Mouse (Mus musculus) embryonic facial prominence, embryonic 13.5 days (tissue): ENCODE measurements around the gene Hs3st3a1. TPM values are rescaled to one million over a fixed set of nuclear protein-coding genes. Genes with fewer than 3 reads are reported as not detected.
A peak's percentile ranks its signal among the peaks of the same experiment; 100 is the strongest.

ENCODE experiments used
- ATAC-seq: fragments of 200-750 bp; cut with Nextera tagmentation; 2 replicates; pipeline ENCODE4 v1.8.0; 2017; ENCODE audit warnings: low read depth; ENCODE audit not compliant: insufficient number of reproducible peaks, insufficient read depth, low FRiP score, low TSS enrichment
- H3K27ac ChIP-seq: fragments of 300-500 bp; sonication (generic); 2 replicates; pipeline ENCODE4 v1.5.1; 2015; ENCODE audit warnings: moderate library complexity, mild to moderate bottlenecking, inconsistent platforms
- H3K27me3 ChIP-seq: fragments of 300-500 bp; sonication (generic); 2 replicates; pipeline ENCODE4 v1.6.1; 2015; ENCODE audit warnings: mild to moderate bottlenecking, inconsistent platforms
- H3K36me3 ChIP-seq: fragments of 300-500 bp; sonication (generic); 2 replicates; pipeline ENCODE4 v1.6.1; 2015; ENCODE audit warnings: mild to moderate bottlenecking, inconsistent platforms
- H3K4me1 ChIP-seq: fragments of 300-500 bp; sonication (generic); 2 replicates; pipeline ENCODE4 v1.6.1; 2015; ENCODE audit warnings: inconsistent platforms
- H3K4me2 ChIP-seq: fragments of 300-500 bp; sonication (generic); 2 replicates; pipeline ENCODE4 v1.6.1; 2015; ENCODE audit warnings: moderate library complexity, mild to moderate bottlenecking, inconsistent platforms
- H3K4me3 ChIP-seq: fragments of 300-500 bp; sonication (generic); 2 replicates; pipeline ENCODE4 v1.5.1; 2015; ENCODE audit warnings: mild to moderate bottlenecking, inconsistent platforms
- H3K9ac ChIP-seq: fragments of 300-500 bp; sonication (generic); 2 replicates; pipeline ENCODE4 v1.6.1; 2015; ENCODE audit warnings: mild to moderate bottlenecking, inconsistent platforms
- H3K9me3 ChIP-seq: fragments of 300-500 bp; sonication (generic); 2 replicates; pipeline ENCODE4 v1.6.1; 2016; ENCODE audit warnings: inconsistent platforms
- WGBS: fragments of 180-500 bp; shearing (Covaris S2); methylation state at CpG from one replicate; pipeline ENCODE4 v1.1.7; 2015; ENCODE audit warnings: mixed read lengths; 5-methylcytosine and 5-hydroxymethylcytosine counted together
- polyA plus RNA-seq: library from polyadenylated mRNA; unstranded; fragments of >200 nt; fragmentation: Nextera tagmentation; extraction: Ambion mirVana; gene quantifications from 2 replicates; pipeline ENCODE4 v1.2.1, GENCODE M21; 2015

The Hs3st3a1 gene
- polyA plus RNA-seq, 1 experiment from 2014 or later, result 3.7 TPM

DNA sequence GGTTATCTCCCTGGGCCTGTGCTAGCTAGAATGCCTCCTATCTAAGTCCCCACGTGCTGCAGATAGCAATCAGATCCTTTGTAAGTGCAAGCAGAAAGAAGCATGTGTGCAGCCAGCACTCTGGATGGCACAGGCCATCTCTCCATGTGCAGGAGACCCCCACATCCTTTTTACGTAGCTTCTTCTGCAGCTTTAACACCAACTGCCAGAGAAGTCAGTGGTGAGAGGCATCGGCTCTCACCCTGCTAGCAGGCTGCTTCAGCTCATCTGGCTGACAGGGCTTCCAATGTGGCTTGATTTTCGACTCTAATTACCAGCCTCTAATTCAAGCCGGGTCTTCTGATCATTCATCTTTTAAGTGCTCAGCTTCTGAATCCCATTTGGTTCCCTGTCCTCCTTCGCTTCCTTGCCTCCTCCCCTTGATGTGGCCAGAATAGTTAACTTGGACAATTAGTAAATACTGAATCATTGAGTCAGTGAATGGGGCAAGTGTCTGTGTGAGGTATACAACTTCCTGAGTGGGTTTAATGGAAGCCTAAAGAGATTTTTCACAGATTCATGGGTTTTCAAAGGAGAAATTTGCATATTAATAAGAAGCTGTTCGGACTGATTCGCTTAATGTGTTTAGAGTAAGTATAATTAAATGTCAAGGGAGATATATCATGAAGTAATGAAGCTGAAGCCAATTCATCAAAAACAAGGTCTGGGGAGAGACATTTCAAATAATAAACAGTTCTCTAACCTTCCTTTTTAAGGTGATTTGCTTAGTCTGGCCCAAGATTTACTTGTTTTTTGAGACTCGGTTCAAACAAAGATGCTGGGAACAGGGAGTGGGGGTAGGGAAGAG is 54.7 kb downstream of the Hs3st3a1 start:
- Histone ChIP-seq H3K36me3 (no peaks in the 10 kb centered on the region), H3K4me3 (no peak overlapping the region), H3K9me3 (no peaks in the 10 kb centered on the region), H3K9ac (0 out of 2 replicates have a peak overlapping the region, but pooled peaks have one; percentile 0), H3K4me2 (no peak overlapping the region), H3K4me1 (peaks cover 13% of the 10 kb centered on the region), H3K27ac (no peak overlapping the region), H3K27me3 (no peaks in the 10 kb centered on the region)
- ATAC-seq, result no peak
- 43% methylated on average over 9 of the region's 9 CpGs for WGBS

DNA sequence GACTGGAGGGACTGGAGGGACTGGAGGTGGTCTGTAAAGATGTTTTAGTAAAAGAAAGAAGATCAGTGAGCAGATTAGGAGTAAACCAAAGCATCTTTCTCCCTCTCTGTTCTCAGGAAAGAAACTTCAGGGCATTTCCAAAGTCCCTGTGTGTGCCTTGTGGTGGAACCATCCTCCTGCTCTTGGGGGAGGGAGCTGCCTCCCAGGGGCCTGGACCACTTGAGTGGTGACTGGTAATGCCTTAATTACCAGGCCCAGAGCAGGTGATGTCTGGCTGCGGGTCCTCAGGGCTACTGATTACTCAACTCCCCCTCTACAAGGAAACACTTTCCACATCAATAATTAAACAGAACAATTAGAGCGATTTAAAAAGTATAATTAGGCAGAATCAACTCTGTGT is 59.3 kb downstream of the Hs3st3a1 start:
- H3K9ac ChIP-seq, result no peak overlapping the region
- no peak overlapping the region for H3K4me3 ChIP-seq
- ATAC-seq, result no peak
- H3K4me2 ChIP-seq, result no peak overlapping the region
- 41% methylated on average over 2 of the region's 2 CpGs for WGBS
- no peaks in the 10 kb centered on the region for H3K9me3 ChIP-seq
- H3K4me1 ChIP-seq, result peaks cover 7% of the 10 kb centered on the region; the same call in 1 of the 2 replicates
- H3K27ac ChIP-seq, result no peak overlapping the region
- H3K36me3 ChIP-seq, result no peaks in the 10 kb centered on the region
- H3K27me3 ChIP-seq, result no peaks in the 10 kb centered on the region

DNA sequence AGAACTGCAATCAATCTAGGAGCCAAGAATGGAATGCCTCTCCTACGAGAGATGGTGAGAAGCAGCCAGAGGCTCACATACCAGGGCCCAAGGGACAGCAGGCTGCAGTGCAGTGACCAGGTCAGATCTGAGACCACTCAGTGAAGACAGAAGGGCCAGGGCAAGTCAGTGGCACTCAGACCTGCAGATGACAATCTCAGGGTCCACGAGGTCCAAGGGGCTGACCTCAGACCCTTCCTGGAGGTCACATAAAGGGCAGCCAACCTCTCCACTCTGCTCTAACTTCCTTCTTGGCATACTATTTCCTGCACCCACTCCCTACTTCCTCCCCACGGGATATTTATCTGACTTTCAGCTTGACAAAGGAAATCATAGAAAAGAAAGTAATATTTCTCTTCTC is 60.8 kb downstream of the Hs3st3a1 start:
- WGBS, result 24% methylated on average over 3 of the region's 3 CpGs
- Histone ChIP-seq H3K9ac (no peak overlapping the region), H3K4me1 (peaks cover 2% of the 10 kb centered on the region; the same call in 1 of the 2 replicates), H3K36me3 (no peaks in the 10 kb centered on the region), H3K4me3 (no peak overlapping the region), H3K27me3 (no peaks in the 10 kb centered on the region), H3K4me2 (no peak overlapping the region), H3K27ac (no peak overlapping the region), H3K9me3 (no peaks in the 10 kb centered on the region)
- ATAC-seq, result no peak

DNA sequence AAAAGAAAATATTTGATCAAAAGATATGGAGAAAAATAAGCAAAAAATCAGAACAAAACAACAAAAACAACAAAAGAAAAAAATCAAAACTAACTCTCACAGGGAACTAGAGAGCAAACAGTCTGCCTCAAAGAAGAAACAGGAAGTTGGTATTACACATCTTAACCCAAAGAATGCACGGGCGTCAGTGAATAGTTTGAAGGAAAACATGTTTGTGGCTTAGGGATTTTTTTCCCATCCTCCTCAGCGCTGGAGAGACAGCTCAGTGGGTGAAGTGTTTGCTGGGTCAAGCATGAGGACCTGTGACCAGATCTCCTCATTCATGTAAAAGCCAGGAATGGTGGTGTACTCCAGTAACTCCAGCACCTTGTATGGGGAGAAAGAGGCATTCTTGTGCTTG is 61.5 kb downstream of the Hs3st3a1 start:
- no peaks in the 10 kb centered on the region for H3K36me3 ChIP-seq
- H3K4me3 ChIP-seq, result no peak overlapping the region
- H3K9me3 ChIP-seq, result no peaks in the 10 kb centered on the region
- ATAC-seq, result no peak
- no peak overlapping the region for H3K27ac ChIP-seq
- H3K9ac ChIP-seq, result no peak overlapping the region
- peaks cover 2% of the 10 kb centered on the region; the same call in 1 of the 2 replicates for H3K4me1 ChIP-seq
- H3K27me3 ChIP-seq, result no peaks in the 10 kb centered on the region
- H3K4me2 ChIP-seq, result no peak overlapping the region
- 34% methylated on average over 3 of the region's 3 CpGs for WGBS

DNA sequence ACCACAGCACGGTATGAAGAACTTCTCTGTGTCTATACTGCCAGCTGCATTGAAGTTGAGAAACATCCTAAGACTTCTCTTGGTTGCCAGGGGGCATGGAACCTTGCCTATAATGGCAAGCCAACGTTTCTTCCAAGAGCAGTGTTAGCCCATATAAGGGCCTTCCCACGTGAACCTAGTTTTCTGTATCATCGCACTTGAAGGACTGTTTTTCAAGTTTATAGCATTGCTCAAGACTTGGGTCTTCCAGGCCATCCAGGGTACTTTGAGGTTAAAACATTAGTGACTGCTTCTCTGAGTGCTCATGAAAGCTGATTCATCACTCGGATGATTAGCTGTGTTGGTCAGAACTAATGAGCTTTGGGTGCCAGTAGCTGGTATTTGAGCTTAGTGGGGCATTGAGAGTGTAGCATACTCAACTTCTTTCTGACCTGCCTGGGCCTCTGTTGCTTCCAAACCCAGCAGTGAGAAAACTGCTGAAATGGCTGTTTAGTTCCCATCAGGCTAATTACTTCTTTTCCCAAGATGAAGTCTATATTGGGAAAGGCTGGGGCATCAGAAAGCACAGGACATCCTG is 65.5 kb downstream of the Hs3st3a1 start:
- Histone ChIP-seq H3K9ac (no peak overlapping the region), H3K27ac (no peak overlapping the region), H3K9me3 (peaks cover 6% of the 10 kb centered on the region), H3K4me2 (no peak overlapping the region), H3K4me1 (peaks cover 2% of the 10 kb centered on the region; the same call in 1 of the 2 replicates), H3K36me3 (no peaks in the 10 kb centered on the region), H3K4me3 (no peak overlapping the region), H3K27me3 (no peaks in the 10 kb centered on the region)
- WGBS, result 91% methylated on average over 5 of the region's 5 CpGs
- no peak for ATAC-seq

DNA sequence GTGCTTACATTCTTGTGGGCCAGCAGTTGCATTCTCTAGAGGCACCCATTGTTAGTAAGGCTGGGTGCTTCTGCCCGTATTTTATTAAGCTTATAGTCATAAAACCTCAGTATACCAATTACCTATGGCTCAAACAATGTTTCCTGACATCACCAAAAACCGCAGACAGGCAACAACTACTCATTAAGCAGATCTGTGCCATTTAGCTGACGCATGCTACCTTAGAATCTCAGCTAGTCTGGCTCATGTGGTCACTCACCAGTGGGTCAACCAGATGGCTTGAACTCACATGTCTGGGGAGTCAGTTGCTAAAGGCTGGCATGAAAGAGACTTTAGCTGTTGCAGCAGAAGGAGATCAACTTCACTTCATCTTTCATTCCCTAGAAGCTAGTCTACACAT is 67.9 kb downstream of the Hs3st3a1 start:
- no peak for ATAC-seq
- H3K27me3 ChIP-seq, result no peaks in the 10 kb centered on the region
- H3K4me2 ChIP-seq, result no peak overlapping the region

DNA sequence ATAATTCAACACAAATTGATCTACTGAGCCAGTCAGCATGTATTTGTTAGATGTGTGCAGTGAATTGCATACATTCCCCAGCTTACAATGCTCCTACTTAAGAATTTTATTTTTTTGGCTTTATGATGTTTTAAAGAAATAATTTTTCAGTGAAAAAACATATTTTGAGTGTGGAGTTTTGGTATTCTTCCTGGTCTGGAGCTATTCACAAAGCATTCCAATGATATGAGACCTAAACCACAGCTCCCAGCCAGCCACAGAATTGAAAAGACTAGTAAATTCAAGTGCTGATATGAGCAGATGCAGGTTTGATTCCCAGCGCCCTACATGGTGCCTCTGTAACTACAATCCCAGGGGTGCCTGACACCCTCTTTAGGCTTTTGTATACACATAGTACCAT is 70.8 kb downstream of the Hs3st3a1 start:
- 77% methylated on average over 1 of the region's 1 CpGs for WGBS
- no peaks in the 10 kb centered on the region for H3K27me3 ChIP-seq
- no peak overlapping the region for H3K9ac ChIP-seq
- no peak overlapping the region for H3K4me2 ChIP-seq
- H3K4me3 ChIP-seq, result no peak overlapping the region
- no peak overlapping the region for H3K27ac ChIP-seq
- peaks cover 6% of the 10 kb centered on the region for H3K9me3 ChIP-seq
- ATAC-seq, result no peak
- no peaks in the 10 kb centered on the region for H3K36me3 ChIP-seq
- H3K4me1 ChIP-seq, result peaks cover 8% of the 10 kb centered on the region; the same call in 1 of the 2 replicates

More for the DNA sequence above, 67.9 kb downstream of the Hs3st3a1 start:
- Histone ChIP-seq H3K36me3 (no peaks in the 10 kb centered on the region), H3K4me1 (no peaks in the 10 kb centered on the region), H3K9ac (no peak overlapping the region), H3K4me3 (no peak overlapping the region), H3K9me3 (peaks cover 6% of the 10 kb centered on the region), H3K27ac (no peak overlapping the region)
- WGBS, result 87% methylated on average over 3 of the region's 3 CpGs

DNA sequence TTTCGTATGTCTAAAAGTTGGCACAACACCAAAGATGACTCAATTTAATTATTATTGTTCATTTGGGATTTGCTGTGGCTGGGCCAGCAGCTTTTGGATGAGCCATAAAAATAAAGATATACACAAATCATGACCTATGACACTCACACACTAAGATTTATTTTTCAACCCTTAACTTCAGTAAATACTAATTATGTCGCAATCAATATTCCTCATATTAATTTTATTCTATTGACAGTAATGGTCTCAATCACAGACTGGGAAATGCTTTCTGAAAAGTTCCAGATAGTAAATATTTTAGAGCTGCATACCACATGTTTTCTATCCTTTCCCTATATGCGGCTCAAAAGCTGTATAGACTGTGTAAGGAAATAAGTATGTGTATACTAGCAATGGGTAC is 71.9 kb downstream of the Hs3st3a1 start:
- Histone ChIP-seq H3K9me3 (peaks cover 6% of the 10 kb centered on the region), H3K27ac (no peak overlapping the region), H3K4me3 (no peak overlapping the region), H3K4me1 (peaks cover 11% of the 10 kb centered on the region; the same call in 1 of the 2 replicates), H3K36me3 (no peaks in the 10 kb centered on the region), H3K4me2 (no peak overlapping the region), H3K27me3 (no peaks in the 10 kb centered on the region), H3K9ac (no peak overlapping the region)
- ATAC-seq, result no peak
- 75% methylated on average over 3 of the region's 3 CpGs for WGBS

DNA sequence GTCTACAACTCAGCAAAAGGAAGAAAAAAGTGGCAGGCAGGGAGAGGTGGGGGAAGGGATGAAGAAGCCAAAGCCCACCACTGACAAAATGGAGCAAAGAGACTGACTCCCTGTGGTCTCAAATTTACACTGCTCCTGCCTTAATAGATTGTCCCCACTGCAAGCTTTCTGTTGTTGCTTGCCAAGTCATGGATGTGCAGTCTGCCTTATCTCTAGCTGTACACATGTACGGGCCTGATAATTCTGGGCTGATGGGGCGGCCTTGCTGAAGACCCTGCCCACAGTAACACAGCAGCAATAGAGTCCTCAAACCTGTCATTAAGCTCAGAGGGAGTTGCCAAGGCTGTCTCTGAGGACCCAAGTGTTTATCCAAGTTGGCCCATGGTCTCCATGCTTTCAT is 74.0 kb downstream of the Hs3st3a1 start:
- Histone ChIP-seq H3K4me3 (no peak overlapping the region), H3K36me3 (no peaks in the 10 kb centered on the region), H3K9ac (no peak overlapping the region), H3K27ac (no peak overlapping the region), H3K27me3 (no peaks in the 10 kb centered on the region), H3K4me1 (peaks cover 11% of the 10 kb centered on the region; the same call in 1 of the 2 replicates), H3K9me3 (peaks cover 4% of the 10 kb centered on the region), H3K4me2 (no peak overlapping the region)
- WGBS, result 82% methylated on average over 2 of the region's 2 CpGs
- no peak for ATAC-seq

DNA sequence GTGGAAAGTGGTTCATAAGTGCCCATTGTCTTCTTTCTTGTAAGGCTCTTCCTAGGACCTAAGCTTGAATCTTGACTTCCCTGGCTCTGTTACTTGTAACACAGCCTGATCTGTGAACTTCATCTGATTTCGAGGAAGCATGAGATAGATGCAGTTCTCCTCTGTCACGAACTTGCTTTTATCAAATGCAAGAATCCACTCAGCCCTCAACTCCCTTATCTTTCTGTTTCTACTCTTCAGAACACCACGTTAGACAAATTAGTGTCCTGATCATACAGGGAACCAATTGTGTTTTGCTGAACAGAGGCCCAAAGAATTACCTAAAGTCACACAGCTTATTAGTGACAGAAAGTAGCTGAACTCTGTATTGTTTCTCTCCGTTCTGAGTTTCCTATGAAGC is 77.2 kb downstream of the Hs3st3a1 start:
- H3K4me2 ChIP-seq, result no peak overlapping the region
- no peak overlapping the region for H3K9ac ChIP-seq
- H3K36me3 ChIP-seq, result no peaks in the 10 kb centered on the region
- H3K4me1 ChIP-seq, result peaks cover 11% of the 10 kb centered on the region; the same call in 1 of the 2 replicates
- H3K9me3 ChIP-seq, result no peaks in the 10 kb centered on the region
- 80% methylated on average over 4 of the region's 4 CpGs for WGBS
- no peak overlapping the region for H3K4me3 ChIP-seq
- H3K27me3 ChIP-seq, result no peaks in the 10 kb centered on the region
- no peak for ATAC-seq
- no peak overlapping the region for H3K27ac ChIP-seq

DNA sequence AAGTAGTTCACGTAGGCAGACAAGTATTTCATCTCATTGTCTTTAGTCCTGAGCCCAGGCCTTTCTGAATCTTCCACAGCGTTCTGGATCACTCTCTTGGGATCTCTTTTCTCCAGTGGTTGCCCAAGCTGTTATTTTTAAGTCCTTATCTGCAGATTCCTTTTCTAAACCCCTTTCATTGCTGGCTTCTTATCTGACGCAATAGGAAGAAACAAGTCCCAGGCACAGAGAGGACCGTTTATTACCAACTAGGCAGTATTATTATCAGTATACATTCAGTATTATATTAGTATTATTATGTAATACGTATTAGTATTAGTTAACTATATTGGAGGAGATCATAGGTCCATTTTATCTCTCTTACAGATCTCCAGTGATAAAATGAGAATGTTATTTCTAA is 78.3 kb downstream of the Hs3st3a1 start:
- Histone ChIP-seq H3K4me2 (no peak overlapping the region), H3K4me1 (peaks cover 11% of the 10 kb centered on the region; the same call in 1 of the 2 replicates), H3K9ac (no peak overlapping the region), H3K36me3 (no peaks in the 10 kb centered on the region), H3K27me3 (peaks cover 4% of the 10 kb centered on the region; the same call in 1 of the 2 replicates), H3K4me3 (no peak overlapping the region), H3K9me3 (no peaks in the 10 kb centered on the region), H3K27ac (no peak overlapping the region)
- ATAC-seq, result no peak
- 91% methylated on average over 5 of the region's 5 CpGs for WGBS
